Mouse (Mus musculus) stomach, embryonic 14.5 days (tissue): ENCODE measurements at regions not wholly inside any gene's neighbourhood (a gene's known extent, or its start where the extent isn't known, plus 50 kb on each side); places are given as distances from the start of the nearest gene placed in this dataset.
A peak's percentile ranks its signal among the peaks of the same experiment; 100 is the strongest.

Experiments used
- ATAC-seq: fragments of 200-750 bp; cut with Nextera tagmentation; 2 replicates; pipeline ENCODE4 v1.8.0; 2017; ENCODE audit warnings: low read depth, moderate TSS enrichment; ENCODE audit not compliant: insufficient number of reproducible peaks, insufficient read depth, low FRiP score
- H3K27ac ChIP-seq: fragments of 300-500 bp; sonication (generic); 2 replicates; pipeline ENCODE4 v1.5.1; 2014; ENCODE audit warnings: mild to moderate bottlenecking, low read length, moderate library complexity, mixed read lengths
- H3K27me3 ChIP-seq: fragments of 300-500 bp; sonication (generic); 2 replicates; pipeline ENCODE4 v1.6.1; 2014; ENCODE audit warnings: low read length, control low read depth, mixed read lengths; ENCODE audit not compliant: control insufficient read depth, insufficient read depth
- H3K36me3 ChIP-seq: fragments of 300-500 bp; sonication (generic); 2 replicates; pipeline ENCODE4 v1.6.1; 2014; ENCODE audit warnings: mild to moderate bottlenecking, control low read depth, low read length, moderate library complexity, mixed read lengths; ENCODE audit not compliant: control insufficient read depth, insufficient read depth
- H3K4me1 ChIP-seq: fragments of 300-500 bp; sonication (generic); 2 replicates; pipeline ENCODE4 v1.6.1; 2014; ENCODE audit warnings: low read length, control low read depth, mixed read lengths; ENCODE audit not compliant: control insufficient read depth, insufficient read depth
- H3K4me2 ChIP-seq: fragments of 300-500 bp; sonication (generic); replicated peaks from 2 replicates; pipeline ENCODE4 v1.6.1; 2014; ENCODE audit warnings: low read depth, low read length, control low read depth
- H3K4me3 ChIP-seq: fragments of 300-500 bp; sonication (generic); 2 replicates; pipeline ENCODE4 v1.5.1; 2014; ENCODE audit warnings: low read depth, low read length, control low read depth
- H3K9ac ChIP-seq: fragments of 300-500 bp; sonication (generic); replicated peaks from 2 replicates; pipeline ENCODE4 v1.6.1; 2014; ENCODE audit warnings: low read depth, mild to moderate bottlenecking, control low read depth, low read length, moderate library complexity, mixed read lengths
- H3K9me3 ChIP-seq: fragments of 300-500 bp; sonication (generic); 2 replicates; pipeline ENCODE4 v1.6.1; 2016; ENCODE audit warnings: low read depth, low read length, control low read depth; ENCODE audit not compliant: control insufficient read depth
- WGBS: fragments of 180-500 bp; shearing (Covaris S2); extraction: QIAGEN DNeasy Blood & Tissue Kit; methylation state at CpG from one replicate; pipeline ENCODE4 v1.1.7; 2014; 5-methylcytosine and 5-hydroxymethylcytosine counted together

DNA sequence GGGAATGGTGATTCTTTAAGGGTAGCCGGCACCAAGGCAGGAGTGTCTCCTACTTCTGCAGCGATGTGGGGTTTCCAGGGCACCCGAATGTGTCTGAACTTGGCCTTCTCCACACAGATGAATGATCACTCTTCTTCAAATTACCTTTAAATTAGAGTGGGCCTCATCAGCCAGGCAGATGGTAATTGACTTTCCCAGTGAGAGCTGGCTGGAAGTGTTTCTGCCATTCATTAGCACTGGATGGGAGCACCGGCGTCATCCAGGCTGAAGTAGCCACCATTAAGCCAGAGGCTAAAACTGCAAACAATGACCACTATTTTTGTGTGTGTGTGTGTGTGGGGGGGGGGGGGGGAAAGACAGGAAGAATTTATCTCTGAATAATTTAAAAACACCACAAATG is 58.7 kb upstream of the Ubl3 start:
- H3K4me3 ChIP-seq, result no peak overlapping the region
- WGBS, result 74% methylated on average over 5 of the region's 5 CpGs
- H3K4me1 ChIP-seq, result peaks cover 22% of the 10 kb centered on the region
- ATAC-seq, result no peak
- H3K27me3 ChIP-seq, result no peaks in the 10 kb centered on the region
- H3K4me2 ChIP-seq, result no peak overlapping the region
- H3K27ac ChIP-seq, result no peak overlapping the region
- no peaks in the 10 kb centered on the region for H3K9me3 ChIP-seq
- no peak overlapping the region for H3K9ac ChIP-seq
- H3K36me3 ChIP-seq, result no peaks in the 10 kb centered on the region

GRCm38 (mm10) chr5:148609506-148609880 is 56.9 kb upstream of the Ubl3 start:
- no peak overlapping the region for H3K9ac ChIP-seq
- H3K27me3 ChIP-seq, result no peaks in the 10 kb centered on the region
- no peak overlapping the region for H3K27ac ChIP-seq
- H3K4me1 ChIP-seq, result peaks cover 18% of the 10 kb centered on the region
- no peak overlapping the region for H3K4me2 ChIP-seq
- no peaks in the 10 kb centered on the region for H3K36me3 ChIP-seq
- no peak for ATAC-seq
- WGBS, result 71% methylated on average over 9 of the region's 9 CpGs
- H3K9me3 ChIP-seq, result no peaks in the 10 kb centered on the region
- H3K4me3 ChIP-seq, result no peak overlapping the region

DNA sequence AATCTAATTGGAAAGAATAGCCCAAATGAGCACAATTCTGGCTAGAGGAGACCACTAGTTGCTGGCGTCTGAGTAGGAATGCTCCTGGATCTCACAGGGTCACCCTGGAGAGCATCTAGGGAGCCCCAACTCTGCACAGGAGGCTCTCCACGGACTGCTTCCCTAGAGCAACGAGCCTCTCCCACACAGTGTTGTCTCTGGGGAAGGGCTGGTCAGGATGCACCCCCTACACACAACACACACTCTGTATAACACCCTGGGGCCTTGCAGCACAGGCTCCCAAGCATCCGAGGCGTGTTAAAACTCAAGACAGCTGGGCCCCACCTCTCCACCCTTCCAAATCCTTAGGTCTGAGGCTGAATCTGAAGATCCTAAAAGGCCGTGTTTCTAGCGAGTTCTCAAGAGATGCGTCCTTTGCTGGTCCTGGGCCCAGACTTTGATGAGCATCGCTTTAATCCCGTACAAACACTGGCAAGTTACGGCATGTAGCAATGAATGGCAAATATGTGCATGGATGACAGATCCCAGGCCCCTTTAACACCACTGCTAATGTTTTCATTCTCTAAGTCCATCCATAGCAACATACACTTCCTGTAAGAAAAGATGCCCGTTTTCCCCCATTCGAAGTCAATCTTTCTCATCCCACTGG is 56.4 kb upstream of the Ubl3 start:
- H3K9ac ChIP-seq, result no peak overlapping the region
- H3K4me2 ChIP-seq, result no peak overlapping the region
- H3K4me3 ChIP-seq, result no peak overlapping the region
- ATAC-seq, result no peak
- H3K27ac ChIP-seq, result 0 out of 2 replicates have a peak overlapping the region, but pooled peaks have one; percentile 7
- H3K27me3 ChIP-seq, result no peaks in the 10 kb centered on the region
- H3K4me1 ChIP-seq, result peaks cover 18% of the 10 kb centered on the region
- H3K9me3 ChIP-seq, result no peaks in the 10 kb centered on the region
- H3K36me3 ChIP-seq, result no peaks in the 10 kb centered on the region
- WGBS, result 68% methylated on average over 13 of the region's 13 CpGs

- Histone ChIP-seq H3K27me3 (no peaks in the 10 kb centered on the region), H3K9me3 (no peaks in the 10 kb centered on the region), H3K4me2 (no peak overlapping the region), H3K4me3 (no peak overlapping the region), H3K36me3 (no peaks in the 10 kb centered on the region), H3K4me1 (peaks cover 18% of the 10 kb centered on the region), H3K9ac (no peak overlapping the region), H3K27ac (no peak overlapping the region; the same call in 1 of the 2 replicates)
- ATAC-seq, result peak; percentile 85; the same call in 1 of the 2 replicates
- WGBS, result 9% methylated on average over 9 of the region's 9 CpGs
Measured at GRCm38 (mm10) chr5:148608178-148608577, 55.6 kb upstream of the Ubl3 start.

GRCm38 (mm10) chr5:148605730-148606129 is 53.1 kb upstream of the Ubl3 start:
- Histone ChIP-seq H3K36me3 (no peaks in the 10 kb centered on the region), H3K4me2 (no peak overlapping the region), H3K27me3 (no peaks in the 10 kb centered on the region), H3K9me3 (no peaks in the 10 kb centered on the region), H3K9ac (no peak overlapping the region), H3K4me3 (no peak overlapping the region), H3K27ac (no peak overlapping the region), H3K4me1 (peaks cover 18% of the 10 kb centered on the region)
- ATAC-seq, result no peak
- WGBS, result 90% methylated on average over 8 of the region's 8 CpGs
